Mouse (Mus musculus): ENCODE data around the gene Troap.

DNA sequence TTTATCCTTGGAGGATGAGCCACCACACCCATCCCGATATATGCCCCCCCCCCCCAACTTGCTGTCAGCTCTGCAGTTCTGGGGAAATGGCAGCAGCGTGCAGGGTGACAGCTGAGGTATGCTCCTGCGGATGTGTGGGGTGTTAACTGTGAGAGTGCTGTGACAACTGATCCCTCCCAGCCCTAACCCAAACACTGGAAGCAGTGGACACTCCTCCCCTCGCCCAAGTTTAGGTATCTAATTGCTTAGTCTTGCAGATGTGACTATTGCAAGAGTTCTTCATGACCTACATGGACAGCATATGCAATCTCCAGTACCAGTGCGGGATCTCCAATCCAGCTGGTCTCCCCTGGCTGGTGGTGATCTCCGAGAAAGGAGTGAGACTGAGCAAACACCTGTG lies 21.0 kb downstream of the Troap start:
- TF ChIP-seq POLR2A (IDR thresholded peaks at IDR 0.05; ENCODE audit: control insufficient read depth, low read depth, low read length) (no peak), CTCF (IDR thresholded peaks at IDR 0.05; ENCODE audit: control insufficient read depth, insufficient read depth, insufficient replicate concordance, low read depth, low read length) (no peak)

All from testis, adult 2 months (tissue).